Mouse (Mus musculus): ENCODE results near the gene Pax2.

Pax2 gene

GRCm38 (mm10) chr19:44781987-44782386 lies 26.1 kb downstream of the Pax2 start:
- no peak for DNase-seq (ENCODE audit: low spot score in 2 of 2)

GRCm38 (mm10) chr19:44784391-44784790 lies 28.5 kb downstream of the Pax2 start:
- DNase-seq (ENCODE audit: low spot score in 2 of 2) = no peak

GRCm38 (mm10) chr19:44788488-44788887 lies 32.6 kb downstream of the Pax2 start:
- DNase-seq (ENCODE audit: low spot score in 2 of 2) = no peak

DNA sequence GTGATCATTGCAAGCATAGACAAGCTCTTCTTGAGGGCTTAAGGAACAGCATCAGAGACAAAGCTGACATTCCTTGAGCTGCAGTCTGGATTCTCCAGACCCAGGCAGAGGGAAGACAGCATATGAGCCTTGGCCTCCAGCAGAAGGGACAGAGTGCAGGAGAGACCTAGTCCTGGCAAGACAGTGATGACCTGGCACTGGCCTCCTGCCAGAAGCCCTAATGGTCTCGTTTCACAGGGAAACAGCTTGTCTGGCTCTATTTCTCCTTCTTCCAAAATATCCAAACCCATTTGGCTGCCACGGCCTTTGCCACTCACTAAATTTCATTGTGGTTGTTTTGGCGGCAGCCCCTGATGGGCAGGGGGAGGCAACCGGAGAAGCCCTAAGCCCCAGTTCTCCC lies 36.1 kb downstream of the Pax2 start:
- DNase-seq (ENCODE audit: low spot score in 2 of 2) = no peak

DNA sequence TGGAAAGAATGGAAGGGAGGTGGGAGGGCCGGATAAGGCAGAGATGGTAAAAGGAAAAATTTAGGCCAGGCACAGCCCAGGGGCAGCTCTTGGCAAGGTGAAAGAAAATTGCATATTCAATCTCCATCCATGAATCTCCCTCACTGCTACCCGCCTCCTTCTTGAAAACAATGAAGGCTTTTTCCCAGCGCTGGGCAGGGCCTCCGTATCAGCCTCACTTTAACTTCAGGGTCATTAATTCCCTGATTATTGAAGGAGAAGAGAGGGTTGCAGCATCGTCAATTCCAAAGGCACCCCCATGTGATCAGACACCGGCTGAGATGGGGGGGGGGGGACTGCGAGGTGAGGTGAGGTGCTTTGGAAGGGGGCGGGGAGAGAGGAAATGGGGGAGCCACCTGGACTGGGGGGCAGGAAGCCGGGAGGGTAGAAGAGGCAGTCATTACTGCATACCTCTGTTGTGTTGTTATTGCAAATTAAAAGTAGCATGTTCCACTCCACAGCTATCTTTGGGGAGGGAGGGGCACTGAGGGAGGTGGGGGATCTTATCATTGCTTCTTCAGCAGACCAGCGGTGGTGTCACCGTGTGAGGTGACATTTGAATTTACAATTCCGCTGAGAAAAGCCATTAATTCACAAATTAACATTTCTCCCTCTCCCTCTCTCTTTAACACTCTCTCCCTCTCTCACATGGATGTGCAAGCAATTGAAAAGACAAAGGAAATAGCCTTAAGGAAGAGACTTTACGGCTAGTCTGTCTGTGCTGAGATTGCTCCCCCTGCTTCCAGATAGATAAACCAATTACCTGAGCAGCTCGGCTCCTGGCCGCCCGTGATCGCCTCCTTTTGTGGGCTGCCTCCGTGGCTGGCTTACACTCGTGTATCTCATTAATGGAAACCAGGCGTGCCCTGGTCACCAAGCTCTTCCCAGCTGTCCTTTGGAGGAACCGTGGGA lies 41.5 kb downstream of the Pax2 start:
- DNase-seq (ENCODE audit: low spot score in 2 of 2) = no peak

DNA sequence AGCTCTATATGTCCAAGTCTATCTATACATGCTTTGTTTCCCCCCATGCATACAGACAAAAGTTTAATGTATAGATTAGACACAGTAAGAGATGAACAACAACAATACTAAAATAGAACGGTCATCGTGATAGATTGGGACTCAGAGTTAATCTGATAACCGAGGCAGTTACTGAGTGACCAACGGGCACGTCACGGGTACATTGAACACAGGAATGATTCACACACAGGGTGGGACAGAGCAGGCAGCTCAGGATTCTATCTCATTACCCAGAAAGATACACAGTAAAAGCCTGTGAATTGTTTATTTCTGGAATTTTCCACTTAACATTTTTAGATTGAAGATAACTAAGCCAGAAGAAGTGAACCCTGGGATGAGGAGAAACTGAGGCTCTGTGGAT lies 42.9 kb downstream of the Pax2 start:
- no peak for DNase-seq (ENCODE audit: low spot score in 2 of 2)

DNA sequence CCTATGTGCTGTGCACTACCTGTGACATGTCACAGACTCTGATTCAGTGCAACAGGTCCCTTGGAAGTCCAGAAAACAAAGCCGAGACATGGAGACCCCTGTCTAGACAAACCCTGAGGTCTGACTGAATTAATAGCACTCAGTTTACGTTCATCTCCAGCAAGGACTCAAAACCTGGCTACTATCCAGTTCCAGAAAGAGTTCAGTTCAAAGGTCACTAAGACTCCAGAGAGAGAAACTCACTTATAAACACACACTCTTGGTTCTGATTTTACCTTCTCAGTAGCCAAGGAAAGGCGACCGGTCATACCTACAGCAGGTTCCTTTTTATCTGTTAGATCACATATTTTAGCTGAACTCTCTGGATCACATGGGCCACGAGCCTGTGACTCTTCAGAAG lies 43.3 kb downstream of the Pax2 start:
- no peak for DNase-seq (ENCODE audit: low spot score in 2 of 2)

- DNase-seq (ENCODE audit: low spot score in 2 of 2) = no peak
Measured at GRCm38 (mm10) chr19:44800327-44800726, 44.5 kb downstream of the Pax2 start.

- DNase-seq (ENCODE audit: low spot score in 2 of 2) = no peak
Measured at GRCm38 (mm10) chr19:44808734-44809133, 52.9 kb downstream of the Pax2 start.

DNA sequence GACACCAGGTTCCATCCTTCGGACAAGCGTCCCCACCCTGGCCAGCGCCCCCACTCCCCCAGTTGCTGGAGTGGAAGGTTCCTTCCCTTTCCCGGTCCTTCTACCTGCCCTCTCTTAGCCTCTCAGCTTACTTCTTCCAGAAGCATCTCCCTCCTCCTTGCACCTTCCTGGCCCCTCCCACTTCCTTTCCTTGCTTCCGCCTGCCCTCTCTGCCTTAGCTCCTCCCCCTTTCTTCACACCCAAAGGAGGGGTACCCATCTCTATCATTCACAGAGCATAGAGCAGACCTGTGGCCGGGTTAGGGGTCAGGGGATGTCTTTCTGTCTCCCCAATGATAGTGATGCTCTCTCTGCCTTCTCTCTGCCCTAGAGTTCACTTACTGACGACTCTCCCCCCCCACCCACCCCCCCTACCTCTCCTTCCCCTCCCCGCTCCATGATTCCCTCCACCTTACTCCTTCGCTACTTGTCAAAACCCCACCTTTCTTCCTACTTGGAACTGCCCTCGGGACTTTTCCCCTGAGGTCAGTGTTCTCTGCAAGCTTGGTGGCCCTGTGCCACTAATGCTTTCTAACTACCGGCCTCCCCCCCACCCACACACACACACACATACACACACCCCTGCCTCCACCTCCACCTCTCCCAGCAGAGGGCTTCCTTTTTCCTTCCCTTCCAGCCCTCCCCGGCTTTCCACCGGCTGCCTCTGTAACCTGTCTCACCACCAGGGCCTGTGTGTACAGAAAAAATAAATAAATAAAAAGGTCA lies 57.0 kb downstream of the Pax2 start:
- no peak for DNase-seq (ENCODE audit: low spot score in 2 of 2)

- no peak for DNase-seq (ENCODE audit: low spot score in 2 of 2)
Measured at GRCm38 (mm10) chr19:44815111-44815510, 59.3 kb downstream of the Pax2 start.

GRCm38 (mm10) chr19:44817403-44818128 lies 61.7 kb downstream of the Pax2 start:
- DNase-seq (ENCODE audit: low spot score in 2 of 2) = no peak

- DNase-seq (ENCODE audit: low spot score in 2 of 2) = no peak
Measured at GRCm38 (mm10) chr19:44818676-44819075, 62.8 kb downstream of the Pax2 start.

- DNase-seq (ENCODE audit: low spot score in 2 of 2) = peak; percentile 31 to 36
Measured at GRCm38 (mm10) chr19:44821581-44821980, 65.7 kb downstream of the Pax2 start.

DNA sequence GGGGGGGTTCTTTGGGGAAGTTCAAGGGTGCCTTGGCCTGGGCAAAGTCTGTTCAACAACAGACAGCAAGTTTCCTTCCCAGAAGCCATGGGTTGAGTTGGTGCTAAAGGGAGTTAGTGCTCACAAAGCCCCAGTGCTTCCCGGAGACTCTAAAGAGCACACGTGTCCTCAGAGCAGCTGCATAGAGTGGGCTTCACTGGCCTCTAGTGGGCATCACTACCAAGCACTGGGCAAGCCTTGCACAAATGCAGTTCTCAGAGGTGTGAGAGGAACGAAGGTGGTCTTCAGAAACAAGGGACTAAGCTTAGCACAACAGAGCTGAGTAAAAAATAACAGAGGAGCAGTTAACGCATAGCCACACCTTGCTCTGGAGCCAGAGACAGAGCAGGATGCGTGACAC lies 66.5 kb downstream of the Pax2 start:
- no peak for DNase-seq (ENCODE audit: low spot score in 2 of 2)

DNA sequence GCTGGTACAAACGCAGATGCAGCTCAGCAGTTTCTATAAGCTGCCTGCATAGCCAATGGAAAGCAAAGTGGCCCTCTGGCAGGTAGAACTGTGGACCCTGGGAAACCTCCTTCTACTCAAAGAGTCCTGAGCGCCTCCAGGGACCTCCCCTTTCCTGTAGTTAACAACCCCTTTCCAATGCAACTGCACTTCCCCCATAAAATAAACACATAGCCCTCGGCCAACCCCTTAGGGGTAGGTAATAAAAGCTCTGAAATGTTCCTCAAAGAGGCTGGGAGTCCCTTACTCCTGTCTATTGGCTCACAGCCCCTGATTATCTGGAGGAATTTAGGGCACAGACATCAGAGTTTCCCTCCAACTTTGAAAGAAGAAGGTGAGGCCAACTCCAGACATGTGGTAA lies 67.8 kb downstream of the Pax2 start:
- DNase-seq (ENCODE audit: low spot score in 2 of 2) = no peak

- DNase-seq (ENCODE audit: low spot score in 2 of 2) = no peak
Measured at GRCm38 (mm10) chr19:44825216-44825768, 69.4 kb downstream of the Pax2 start.

DNA sequence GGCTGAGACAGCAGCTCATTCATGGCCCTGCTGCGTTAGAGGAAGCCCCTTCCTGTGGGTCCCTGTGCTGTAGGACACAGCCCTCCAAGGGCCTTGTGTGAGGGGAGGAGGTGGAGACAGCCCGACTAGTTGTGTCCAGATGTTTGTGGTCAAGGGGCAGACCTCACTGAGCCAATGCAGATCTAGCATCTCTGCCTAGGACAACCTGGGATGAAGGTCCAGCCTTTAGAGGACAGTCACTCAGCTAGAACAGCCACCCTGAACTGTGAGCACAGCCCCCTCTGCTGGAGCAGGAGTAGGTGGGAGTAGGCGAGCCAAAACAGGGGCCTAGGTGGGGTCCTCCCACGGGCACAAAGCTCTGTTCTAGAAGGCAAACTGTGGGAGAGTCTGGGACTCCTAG lies 70.0 kb downstream of the Pax2 start:
- no peak for DNase-seq (ENCODE audit: low spot score in 2 of 2)

DNA sequence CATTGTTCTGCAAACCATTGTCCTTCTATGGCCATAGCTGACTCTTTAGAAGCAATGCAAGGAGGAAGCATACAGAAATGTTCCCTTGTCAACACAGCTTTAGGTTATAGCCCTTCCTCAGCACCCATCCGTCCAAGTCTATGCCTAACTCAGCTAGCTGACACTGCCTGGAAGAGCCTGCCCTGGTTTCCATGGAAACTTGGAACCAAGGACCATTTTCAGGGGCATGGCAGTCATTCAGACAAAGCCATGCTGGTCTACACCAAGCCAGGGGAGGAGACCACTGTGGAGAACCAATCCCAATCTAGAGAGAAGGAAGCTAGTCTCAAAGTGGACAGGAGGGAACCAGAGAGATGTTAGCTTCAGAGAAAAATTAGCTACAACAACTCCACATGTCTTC lies 77.5 kb downstream of the Pax2 start:
- no peak for DNase-seq (ENCODE audit: low spot score in 2 of 2)

GRCm38 (mm10) chr19:44834218-44835041 lies 78.6 kb downstream of the Pax2 start:
- no peak for DNase-seq (ENCODE audit: low spot score in 2 of 2)

All from right cerebral cortex, adult 2 months (tissue).